Mouse (Mus musculus) ES-E14 (cell line): ENCODE data around the gene Haghl. TPM values are rescaled to one million over a fixed set of nuclear protein-coding genes. Genes with fewer than 3 reads are reported as not detected.

Source experiments
- DNase-seq: peaks from one replicate; pipeline ENCODE4 v3.0.0-alpha.2; 2013; ENCODE audit warnings: low read depth, low spot score
- H3K27ac ChIP-seq: 2 replicates; pipeline ENCODE4 v1.5.1; 2012; ENCODE audit warnings: low read depth, mild to moderate bottlenecking, low read length, moderate library complexity, mixed read lengths; ENCODE audit not compliant: poor library complexity, insufficient read depth, severe bottlenecking
- H3K36me3 ChIP-seq: 2 replicates; pipeline ENCODE4 v1.6.1; 2012; ENCODE audit warnings: mild to moderate bottlenecking, low read length, moderate library complexity, mixed read lengths; ENCODE audit not compliant: control insufficient read depth, poor library complexity, insufficient read depth, severe bottlenecking
- H3K4me1 ChIP-seq, 2 experiments: fragments of 150-350 bp in 1 of 2; sonication (generic) in 1 of 2; 2 replicates each; pipeline ENCODE4 v1.6.1; 2012; ENCODE audit warnings: low read length in 2 of 2, mild to moderate bottlenecking in 1 of 2, mixed read lengths in 1 of 2; ENCODE audit not compliant: control insufficient read depth in 2 of 2, insufficient read depth in 2 of 2, poor library complexity in 1 of 2
- H3K4me3 ChIP-seq, 2 experiments: fragments of 150-350 bp in 1 of 2; sonication (generic) in 1 of 2; 2 replicates each; pipeline ENCODE4 v1.5.1; 2012; ENCODE audit warnings: low read length in 2 of 2, low read depth in 1 of 2, mild to moderate bottlenecking in 1 of 2, mixed read lengths in 1 of 2; ENCODE audit not compliant: insufficient read depth in 1 of 2, poor library complexity in 1 of 2, severe bottlenecking in 1 of 2
- H3K9ac ChIP-seq: 2 replicates; pipeline ENCODE4 v1.6.1; 2012; ENCODE audit warnings: low read depth, mild to moderate bottlenecking, low read length, mixed read lengths; ENCODE audit not compliant: poor library complexity, insufficient read depth, severe bottlenecking
- H3K9me3 ChIP-seq: fragments of 150-350 bp; sonication (generic); 2 replicates; pipeline ENCODE4 v1.6.1; 2012; ENCODE audit warnings: low read depth, mild to moderate bottlenecking, low read length; ENCODE audit not compliant: control insufficient read depth, insufficient read depth
- CHD2 ChIP-seq: IDR thresholded peaks from 2 replicates; pipeline ENCODE4 v1.6.1; 2014; ENCODE audit warnings: mild to moderate bottlenecking, low read depth, low read length, inconsistent platforms
- HCFC1 ChIP-seq: IDR thresholded peaks from 2 replicates; pipeline ENCODE4 v1.6.1; 2012; ENCODE audit warnings: low read length, inconsistent platforms, borderline replicate concordance; ENCODE audit not compliant: insufficient read depth
- MAFK ChIP-seq: IDR thresholded peaks from 2 replicates; pipeline ENCODE4 v1.6.1; 2014; ENCODE audit warnings: mild to moderate bottlenecking, low read depth, low read length, inconsistent platforms; ENCODE audit not compliant: insufficient read depth
- ZC3H11A ChIP-seq: IDR thresholded peaks from 2 replicates; pipeline ENCODE4 v1.6.1; 2012; ENCODE audit warnings: low read depth, mild to moderate bottlenecking, inconsistent platforms, low read length, borderline replicate concordance
- ZNF384 ChIP-seq: IDR thresholded peaks from 2 replicates; pipeline ENCODE4 v1.6.1; 2012; ENCODE audit warnings: low read depth, low read length, inconsistent platforms
- in situ Hi-C, 2 experiments: fragments of 600-800 bp; cut with MboI; formaldehyde crosslinking; loops; one replicate each; pipeline ENCODE4 v1.15.1; 2025; ENCODE audit warnings: low sequenced_read_pairs in 2 of 2, inconsistent platforms in 1 of 2; ENCODE audit not compliant: unreplicated experiment in 2 of 2
- total RNA-seq: library from RNA; depleted of rRNA; stranded (reverse); fragments of 300-350 nt; gene quantifications from 2 replicates; pipeline ENCODE4 v1.2.3, GENCODE M21; 2012

Gene Haghl
- total RNA-seq, 1 experiment: 14.5 TPM

DNA sequence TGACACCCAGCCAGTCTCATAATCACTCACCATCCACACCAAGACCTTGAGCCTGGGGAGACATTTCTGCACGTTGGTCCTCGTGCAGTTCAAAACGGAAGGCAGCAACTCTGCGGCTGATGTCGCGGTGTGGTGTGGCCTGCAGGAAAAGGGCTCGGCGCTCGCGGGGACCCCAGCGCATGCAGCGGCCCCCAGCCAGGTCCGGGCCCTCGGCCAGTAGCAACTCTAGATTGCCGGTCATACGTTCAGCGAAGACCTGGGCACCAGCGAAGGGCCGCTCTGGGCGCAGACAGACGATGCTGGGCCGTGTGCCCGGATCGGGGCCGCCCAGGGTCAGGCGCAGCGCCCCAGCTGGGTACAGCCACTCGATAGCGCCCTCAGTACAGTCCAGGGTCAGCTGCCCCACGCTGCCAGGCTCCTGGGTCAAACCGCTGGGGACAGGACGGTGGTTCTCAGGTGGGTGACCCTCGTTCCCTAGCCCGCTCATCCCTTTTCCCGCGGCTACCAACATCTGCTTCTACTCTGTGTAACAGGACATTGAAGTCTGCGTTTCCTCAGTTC is 10.8 kb upstream of the Haghl start:
- DNase-seq: no peak
- TF ChIP-seq HCFC1: no peak
- no peak for TF ChIP-seq MAFK
- no peak for TF ChIP-seq ZC3H11A
- no peak for TF ChIP-seq ZNF384
- no peak for TF ChIP-seq CHD2
- H3K9ac ChIP-seq: peak overlapping the region; percentile 60
- peak overlapping the region; percentile 68 to 76 for H3K4me3 ChIP-seq
- peaks cover 4% of the 10 kb centered on the region; the same call in 1 of the 2 replicates for H3K36me3 ChIP-seq
- H3K9me3 ChIP-seq: no peaks in the 10 kb centered on the region
- no peak overlapping the region for H3K27ac ChIP-seq
- peaks cover 3 to 9% of the 10 kb centered on the region in 2 experiments; a peak in 2 of 4 replicates for H3K4me1 ChIP-seq
- in situ Hi-C loops: no loop called here

- Histone ChIP-seq H3K4me1 (peaks cover 3 to 10% of the 10 kb centered on the region in 2 experiments; a peak in 2 of 4 replicates), H3K27ac (no peak within 1 kb of the TSS), H3K9me3 (no peaks in the 10 kb centered on the region), H3K36me3 (peaks cover 4% of the 10 kb centered on the region; the same call in 1 of the 2 replicates), H3K4me3 (peak within 1 kb of the TSS; percentile 68 to 76), H3K9ac (peak within 1 kb of the TSS; percentile 60)
- in situ Hi-C loops: no loop called here
- DNase-seq: no peak
- TF ChIP-seq CHD2 (no peak), ZC3H11A (no peak), MAFK (no peak), ZNF384 (no peak), HCFC1 (no peak)
Measured at GRCm38 (mm10) chr17:25795609-25796092, 10.2 kb upstream of the Haghl start, which contains the start of gene AC134908.4. Gene AC134908.4, minus strand, starts transcription at chr17:25795659.

DNA sequence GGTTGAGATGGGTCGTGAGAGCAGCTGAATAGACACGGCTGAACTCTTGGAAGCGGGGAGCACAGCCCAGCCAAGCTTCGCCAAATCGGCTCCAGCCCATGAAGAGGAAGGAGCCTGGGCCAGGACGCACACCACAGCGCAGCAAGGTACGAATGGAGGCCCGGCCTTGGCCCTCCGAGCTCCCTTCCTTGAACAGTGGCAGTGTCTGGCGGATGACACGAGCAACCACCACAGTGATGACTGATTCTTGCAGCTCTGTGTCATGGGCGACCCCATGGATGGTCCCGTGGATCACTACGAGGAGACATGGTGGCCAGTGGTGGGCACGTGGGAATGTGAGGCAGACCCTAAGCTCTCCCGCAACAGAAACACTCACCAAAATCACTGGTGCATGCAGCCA is 9.5 kb upstream of the Haghl start:
- TF ChIP-seq HCFC1: no peak
- TF ChIP-seq ZC3H11A: no peak
- TF ChIP-seq ZNF384: no peak
- DNase-seq: no peak
- Histone ChIP-seq H3K9ac (no peak overlapping the region), H3K27ac (no peak overlapping the region), H3K4me1 (peaks cover 3 to 10% of the 10 kb centered on the region in 2 experiments; a peak in 2 of 4 replicates), H3K4me3 (no peak overlapping the region), H3K36me3 (peaks cover 4% of the 10 kb centered on the region; the same call in 1 of the 2 replicates), H3K9me3 (no peaks in the 10 kb centered on the region)
- in situ Hi-C loops: no loop called here

GRCm38 (mm10) chr17:25794197-25794596 is 8.7 kb upstream of the Haghl start:
- Histone ChIP-seq H3K9me3 (no peaks in the 10 kb centered on the region), H3K4me1 (peaks cover 3 to 10% of the 10 kb centered on the region in 2 experiments; a peak in 2 of 4 replicates), H3K27ac (no peak overlapping the region), H3K9ac (no peak overlapping the region), H3K4me3 (no peak overlapping the region), H3K36me3 (peaks cover 4% of the 10 kb centered on the region; the same call in 1 of the 2 replicates)
- no peak for DNase-seq
- no peak for TF ChIP-seq HCFC1
- in situ Hi-C loops: no loop called here

DNA sequence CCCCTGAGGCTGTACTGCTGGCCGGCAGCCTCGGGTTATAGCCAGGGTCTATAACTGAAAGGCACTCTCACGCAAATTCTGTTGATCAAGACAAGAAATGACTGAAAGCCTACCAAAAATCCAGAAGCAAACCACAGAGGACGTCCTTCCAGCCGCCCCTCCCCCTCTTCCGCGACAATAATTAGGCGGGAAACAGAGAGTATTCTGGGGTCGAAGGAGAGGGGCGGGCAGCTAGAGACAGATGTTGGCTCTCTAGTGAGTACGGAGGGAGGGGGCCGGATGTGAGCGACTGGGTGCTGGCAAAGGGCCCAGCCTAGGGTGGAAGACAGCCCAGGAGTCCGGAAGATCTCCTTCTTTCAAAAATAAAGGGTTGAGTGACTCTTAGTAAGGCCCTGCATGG is 7.1 kb upstream of the Haghl start, which contains the start of gene Fam173a:
Fam173a (minus strand) TSS at position 287 of the 400 bp plus-strand sequence.
- peaks cover 2 to 10% of the 10 kb centered on the region in 2 experiments; a peak in 2 of 4 replicates for H3K4me1 ChIP-seq
- no peaks in the 10 kb centered on the region for H3K9me3 ChIP-seq
- in situ Hi-C loops: no loop called here
- H3K4me3 ChIP-seq: peak within 1 kb of the TSS; percentile 72 to 88
- H3K9ac ChIP-seq: peak within 1 kb of the TSS; percentile 74
- no peak within 1 kb of the TSS for H3K27ac ChIP-seq
- no peak for TF ChIP-seq CHD2
- TF ChIP-seq ZC3H11A: no peak
- TF ChIP-seq ZNF384: no peak
- no peak for TF ChIP-seq MAFK
- no peak for TF ChIP-seq HCFC1
- peaks cover 4% of the 10 kb centered on the region; the same call in 1 of the 2 replicates for H3K36me3 ChIP-seq
- DNase-seq: no peak
